In the genomic region with DNA sequence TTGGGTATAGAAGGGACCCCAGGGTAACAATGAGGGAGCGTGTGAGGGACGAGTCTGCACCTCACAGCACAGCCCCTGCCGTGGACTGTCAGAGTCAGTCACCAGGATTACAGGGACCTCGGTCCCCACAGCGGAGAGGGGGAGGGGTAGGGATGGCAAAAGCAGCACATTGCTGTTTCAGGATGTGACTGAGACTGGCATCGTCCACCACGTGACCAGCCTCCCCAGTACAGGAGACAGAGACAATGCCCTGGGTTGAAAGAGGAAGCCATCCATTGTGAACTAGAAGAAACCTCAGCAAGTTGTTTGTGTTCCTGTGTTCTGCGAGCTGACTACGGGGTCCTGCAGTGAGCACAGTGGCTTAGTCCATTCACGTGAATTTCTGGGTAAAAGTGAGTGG, we compare ENCODE assay signal across 10 mouse cellular contexts.
DNase-seq lines count a peak whose midpoint lies in the region; ATAC-seq and TF ChIP-seq lines count a peak whose summit lies in the region.
"Had no signal": no experiment of that assay in that cellular context is flagged by ENCODE, and none has a peak within 500 bp of the region (broad histone marks: within the 10 kb centered on the region; RNA-seq: fewer than 3 reads in every experiment).

No protein-coding gene starts in this region.

- H3K27ac ChIP-seq in gastrocnemius, adult 2 months, result peak overlapping the region; percentile 24; the same call in 1 of the 2 replicates
- peak overlapping the region; percentile 80 for H3K27ac ChIP-seq in embryonic facial prominence, embryonic 10.5 days (replicated peaks)
- no peak overlapping the region for H3K27ac ChIP-seq in heart, embryonic 16.5 days (ENCODE audit: low read length)

- no peak overlapping the region for H3K4me3 ChIP-seq in gastrocnemius, adult 2 months
- H3K4me3 ChIP-seq in embryonic facial prominence, embryonic 10.5 days, result peak overlapping the region; percentile 37
- H3K4me3 ChIP-seq in heart, embryonic 16.5 days (ENCODE audit: low read length), result no peak overlapping the region
- H3K4me3 ChIP-seq: erythroblast, embryonic 14.5 days; myocyte had no signal

- H3K27me3 ChIP-seq in embryonic facial prominence, embryonic 10.5 days (replicated peaks; ENCODE audit: low read depth, poor library complexity, severe bottlenecking), result no peaks in the 10 kb centered on the region
- H3K27me3 ChIP-seq in heart, embryonic 16.5 days (ENCODE audit: control insufficient read depth, insufficient read depth, low read length), result no peaks in the 10 kb centered on the region
- H3K27me3 ChIP-seq in splenic B cell, adult 2 months (ENCODE audit: control insufficient read depth, insufficient read depth, low read length, poor library complexity, severe bottlenecking), result no peaks in the 10 kb centered on the region

- 13% methylated on average over 10 of the region's 10 CpGs for WGBS in embryonic facial prominence, embryonic 10.5 days
- 29% methylated on average over 10 of the region's 10 CpGs for WGBS in heart, embryonic 16.5 days

- no peaks in the 10 kb centered on the region for H3K36me3 ChIP-seq in embryonic facial prominence, embryonic 10.5 days (replicated peaks)
- no peaks in the 10 kb centered on the region for H3K36me3 ChIP-seq in heart, embryonic 16.5 days (ENCODE audit: control insufficient read depth, insufficient read depth)
- no peaks in the 10 kb centered on the region for H3K36me3 ChIP-seq in splenic B cell, adult 2 months (ENCODE audit: control insufficient read depth, insufficient read depth, low read length, poor library complexity, severe bottlenecking)

- H3K9me3 ChIP-seq in embryonic facial prominence, embryonic 10.5 days, result no peaks in the 10 kb centered on the region
- H3K9me3 ChIP-seq in heart, embryonic 16.5 days (replicated peaks; ENCODE audit: control insufficient read depth, low read length), result no peaks in the 10 kb centered on the region

- intact Hi-C loops in gastrocnemius, adult 2 months (cut with DNase I), result no loop called here

- H3K4me2 ChIP-seq in heart, embryonic 16.5 days (ENCODE audit: low read depth, low read length), result peak overlapping the region; percentile 5; the same call in 1 of the 2 replicates

- H3K9ac ChIP-seq in heart, embryonic 16.5 days (ENCODE audit: low read length), result no peak overlapping the region

- peaks cover 34% of the 10 kb centered on the region for H3K4me1 ChIP-seq in embryonic facial prominence, embryonic 10.5 days
- H3K4me1 ChIP-seq in heart, embryonic 16.5 days (ENCODE audit: control insufficient read depth, insufficient read depth, low read length), result peaks cover 23% of the 10 kb centered on the region

- no peak for TF ChIP-seq CTCF in gastrocnemius, adult 2 months (IDR thresholded peaks at IDR 0.05)

- peak; percentile 30 for DNase-seq in gastrocnemius, adult 2 months
- DNase-seq in gastrocnemius, postnatal 10 days, result no peak
- DNase-seq in embryonic facial prominence, embryonic 10.5 days (ENCODE audit: low spot score), result peak; percentile 64
- peak; percentile 73 to 88 for DNase-seq in kidney, postnatal 25 days
- peak; percentile 87 for DNase-seq in lung, postnatal 25 days (ENCODE audit: low spot score)
- peak; percentile 2 for DNase-seq in splenic B cell, adult 2 months (ENCODE audit: low read depth, low spot score)
- DNase-seq in gastrocnemius, postnatal 4 days (ENCODE audit: low spot score in 2 of 2), result no peak

- peak; percentile 52 for ATAC-seq in heart, embryonic 16.5 days (replicated peaks; ENCODE audit: extremely low read depth, insufficient read depth, low FRiP score)

Comparison
In these comparisons a context has a peak if more than half of its experiments do, and no peak if none do; other contexts are left out.
1. DNase-seq: peak in gastrocnemius, adult 2 months (single experiment), embryonic facial prominence, embryonic 10.5 days (single experiment), kidney, postnatal 25 days (2 of 2), lung, postnatal 25 days (single experiment) and splenic B cell, adult 2 months (single experiment); none in gastrocnemius, postnatal 10 days (single experiment) and gastrocnemius, postnatal 4 days (0 of 2).